Mouse (Mus musculus): ENCODE data around the gene Fam72a.

Gene Fam72a

DNA sequence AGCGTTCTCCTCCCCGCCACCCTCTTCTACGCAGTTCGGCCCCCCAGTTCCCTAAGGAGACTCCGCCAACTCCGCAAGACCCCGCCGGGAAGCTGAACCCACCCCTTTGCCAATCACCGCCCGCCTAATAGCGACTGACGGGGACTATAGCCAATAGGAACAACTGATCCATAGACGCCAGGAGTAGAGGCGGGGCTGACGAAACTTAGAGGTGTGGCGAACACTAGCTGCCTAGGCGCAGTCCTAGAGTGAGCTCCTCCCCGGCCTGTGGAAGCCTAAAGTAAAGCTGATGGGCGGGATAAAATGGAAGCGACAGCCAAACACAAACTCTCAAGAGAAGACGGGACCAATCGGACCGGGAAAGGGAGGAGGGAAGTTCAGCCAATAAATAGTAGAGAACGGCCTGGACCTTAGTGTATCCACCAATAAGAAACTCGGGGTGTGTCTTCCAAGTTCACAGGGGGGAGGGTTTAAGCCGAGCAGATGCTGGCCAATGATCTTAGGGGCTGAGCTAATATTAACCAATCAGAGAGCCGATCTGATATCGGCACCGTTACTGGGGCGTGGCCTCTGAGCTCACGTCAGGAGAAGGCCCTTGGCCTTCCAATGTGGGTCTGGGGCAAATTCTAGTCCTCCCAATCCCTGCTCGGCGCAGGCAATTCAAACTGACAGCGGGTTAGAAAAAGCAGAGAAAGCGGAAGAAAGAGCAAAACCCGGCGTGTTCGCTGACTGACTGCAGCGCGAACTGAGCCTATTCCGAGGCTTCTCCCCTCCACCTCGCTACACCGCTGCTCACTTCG, at the start of gene Fam72a, which contains the start of gene Srgap2:
Fam72a (plus strand) TSS at position 623 of the 800 bp plus-strand sequence.
Srgap2 (minus strand) TSS at position 72 of the 800 bp plus-strand sequence.
- in situ Hi-C loops (cut with MboI, MseI), result no loop called here

DNA sequence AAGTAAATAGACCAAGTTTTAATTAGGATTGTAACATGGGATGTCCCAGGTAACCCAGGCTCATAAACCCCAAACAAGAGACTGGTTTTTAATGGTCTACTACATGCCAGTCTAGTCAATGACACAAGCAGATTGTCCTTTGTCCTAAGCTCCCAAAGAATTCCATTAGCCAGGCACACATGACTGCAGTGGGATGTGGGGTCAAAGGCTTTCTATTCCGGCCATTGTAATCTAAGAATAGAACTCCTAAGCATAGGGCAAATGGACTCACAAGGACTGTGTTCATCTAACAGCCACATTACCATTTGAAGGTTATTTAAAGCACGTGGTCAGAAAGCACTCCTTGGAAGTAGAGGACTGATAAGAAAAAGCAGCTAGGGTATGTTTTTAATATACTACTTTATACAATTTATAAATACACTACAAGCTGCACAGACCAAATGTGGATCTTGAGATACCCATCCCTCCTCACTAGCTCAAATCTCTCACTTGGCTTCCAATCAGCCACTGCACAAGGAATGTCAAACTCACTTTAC, 48.9 kb upstream of the Fam72a start:
- in situ Hi-C loops (cut with MboI, MseI), result no loop called here

DNA sequence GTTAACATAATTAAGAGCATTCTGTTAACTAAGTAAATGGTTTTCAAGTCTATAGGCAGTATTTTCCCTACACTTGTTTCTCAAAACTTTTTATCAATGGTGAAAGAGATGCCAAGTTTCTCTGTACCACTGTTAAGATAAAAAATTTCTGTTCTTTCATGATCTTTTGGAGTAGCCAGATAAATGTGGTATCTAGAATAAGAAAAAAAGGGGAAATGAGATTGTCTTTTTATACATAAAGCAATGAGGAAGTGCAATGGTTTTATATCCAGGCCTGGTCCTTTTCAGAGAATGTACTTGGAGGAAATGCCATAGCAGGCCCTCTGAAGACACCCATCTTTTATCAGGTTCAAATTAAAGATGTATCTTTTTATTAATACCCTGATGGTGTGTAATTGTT, 46.3 kb upstream of the Fam72a start:
- in situ Hi-C loops (cut with MboI, MseI), result no loop called here

DNA sequence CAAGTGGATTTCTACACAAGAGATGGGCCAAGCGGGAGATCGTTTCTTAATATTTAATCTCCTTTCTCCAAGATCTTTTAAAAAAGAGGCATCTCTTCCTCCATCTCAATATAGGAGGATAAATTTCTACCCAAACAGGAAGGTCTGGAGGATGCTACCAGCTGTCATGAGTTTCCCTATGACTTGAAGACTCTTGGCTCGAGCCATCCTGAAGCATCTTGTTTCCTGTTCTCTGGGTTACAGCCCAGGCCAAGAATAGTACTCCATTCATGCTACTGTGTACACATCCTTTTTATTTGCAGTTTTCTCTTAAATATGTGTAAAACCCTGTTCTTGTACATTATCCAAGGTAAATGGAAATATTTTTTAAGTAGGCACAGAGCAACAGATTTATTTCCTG, 45.5 kb upstream of the Fam72a start:
- in situ Hi-C loops (cut with MboI, MseI), result no loop called here

DNA sequence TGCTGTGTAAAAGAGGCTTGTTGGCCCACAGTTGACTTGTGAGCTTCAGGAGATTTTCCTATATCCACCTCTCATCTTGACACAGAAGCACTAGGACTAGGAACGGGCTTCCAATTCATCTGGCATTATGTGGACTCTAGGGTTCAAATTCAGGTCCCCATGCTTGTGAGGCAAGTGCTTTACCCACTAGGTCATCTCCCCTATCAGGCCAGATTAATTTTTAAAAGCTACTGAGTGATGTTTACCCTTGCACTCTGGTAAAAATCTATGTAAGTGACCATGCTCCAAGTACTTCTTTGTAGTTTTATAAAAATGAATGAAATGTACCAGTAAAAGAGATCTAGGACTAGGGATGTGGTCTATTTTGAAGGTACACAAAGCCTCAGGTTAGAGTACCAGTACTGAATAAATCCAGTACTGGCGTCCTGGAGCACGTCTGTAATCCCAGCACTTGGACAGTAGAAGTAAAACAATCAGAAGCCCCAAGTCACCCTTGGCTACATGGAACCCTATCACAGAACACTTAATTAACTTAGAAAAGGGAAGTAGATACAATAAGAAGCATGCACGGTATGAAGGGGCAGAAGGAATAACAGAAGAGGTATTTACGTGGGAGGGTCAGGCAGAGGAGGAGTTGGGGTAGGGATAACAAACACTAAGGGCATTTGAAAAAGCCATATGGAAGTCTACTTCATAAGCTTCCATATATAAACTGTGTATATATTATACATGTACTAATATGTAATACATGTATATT, 41.4 kb upstream of the Fam72a start:
- in situ Hi-C loops (cut with MboI, MseI), result no loop called here

DNA sequence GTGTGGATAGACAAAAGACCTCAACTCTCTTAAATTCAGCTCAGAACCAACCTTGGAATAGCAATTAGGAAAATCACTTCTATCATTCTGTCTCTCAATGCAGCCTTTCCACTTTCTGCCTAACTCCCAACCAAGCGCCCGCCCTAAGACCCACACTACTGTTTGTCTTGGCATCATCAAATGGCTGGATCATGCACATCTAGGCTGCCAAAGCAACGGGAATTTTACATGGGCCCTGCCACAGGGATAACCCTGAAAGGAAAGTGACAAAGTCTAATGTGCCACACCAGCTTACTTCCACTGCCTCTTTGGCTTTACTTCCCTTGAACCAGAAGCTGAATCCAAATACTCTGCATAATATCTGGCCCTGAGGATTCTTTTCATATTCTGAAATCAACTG, 38.4 kb upstream of the Fam72a start:
- in situ Hi-C loops (cut with MboI, MseI), result no loop called here

DNA sequence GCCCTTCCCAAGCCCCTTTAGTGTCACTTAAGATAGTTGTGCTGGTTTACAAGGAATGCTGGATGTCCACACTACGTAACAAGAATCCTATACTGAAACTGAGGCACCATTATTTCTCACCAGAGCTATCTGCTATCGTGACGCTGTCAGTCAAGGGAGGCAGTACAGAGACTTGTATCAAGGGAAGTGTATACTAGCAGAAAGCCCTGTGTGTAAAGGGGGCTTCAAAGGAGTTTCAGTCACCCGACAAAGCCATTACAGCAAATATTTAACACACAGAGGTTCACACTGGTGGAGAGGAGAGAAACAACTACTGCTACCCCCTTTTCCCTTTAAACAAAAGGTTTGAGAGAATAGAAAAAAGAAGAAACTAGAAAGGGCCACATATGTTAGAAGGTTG, 36.1 kb upstream of the Fam72a start:
- in situ Hi-C loops (cut with MboI, MseI), result no loop called here

DNA sequence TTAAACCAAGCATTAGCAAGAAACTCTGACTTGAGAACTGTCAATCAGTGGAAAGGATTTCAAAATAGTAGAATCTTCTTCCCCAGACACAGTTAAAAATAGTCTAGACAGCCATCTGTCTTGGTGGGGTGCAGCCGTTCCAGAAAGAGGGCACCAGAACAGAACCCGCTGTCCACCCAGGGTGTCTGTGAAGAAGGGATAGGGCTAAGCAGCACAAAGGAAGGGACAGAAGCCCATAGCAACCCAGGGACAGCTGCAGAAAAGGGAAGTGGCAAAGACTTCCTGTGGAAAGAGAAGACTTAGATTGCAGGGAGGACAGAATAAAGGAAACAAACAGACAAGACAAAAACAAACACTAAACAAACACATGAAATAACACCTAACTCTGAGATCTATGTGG, 35.3 kb upstream of the Fam72a start:
- in situ Hi-C loops (cut with MboI, MseI), result no loop called here

DNA sequence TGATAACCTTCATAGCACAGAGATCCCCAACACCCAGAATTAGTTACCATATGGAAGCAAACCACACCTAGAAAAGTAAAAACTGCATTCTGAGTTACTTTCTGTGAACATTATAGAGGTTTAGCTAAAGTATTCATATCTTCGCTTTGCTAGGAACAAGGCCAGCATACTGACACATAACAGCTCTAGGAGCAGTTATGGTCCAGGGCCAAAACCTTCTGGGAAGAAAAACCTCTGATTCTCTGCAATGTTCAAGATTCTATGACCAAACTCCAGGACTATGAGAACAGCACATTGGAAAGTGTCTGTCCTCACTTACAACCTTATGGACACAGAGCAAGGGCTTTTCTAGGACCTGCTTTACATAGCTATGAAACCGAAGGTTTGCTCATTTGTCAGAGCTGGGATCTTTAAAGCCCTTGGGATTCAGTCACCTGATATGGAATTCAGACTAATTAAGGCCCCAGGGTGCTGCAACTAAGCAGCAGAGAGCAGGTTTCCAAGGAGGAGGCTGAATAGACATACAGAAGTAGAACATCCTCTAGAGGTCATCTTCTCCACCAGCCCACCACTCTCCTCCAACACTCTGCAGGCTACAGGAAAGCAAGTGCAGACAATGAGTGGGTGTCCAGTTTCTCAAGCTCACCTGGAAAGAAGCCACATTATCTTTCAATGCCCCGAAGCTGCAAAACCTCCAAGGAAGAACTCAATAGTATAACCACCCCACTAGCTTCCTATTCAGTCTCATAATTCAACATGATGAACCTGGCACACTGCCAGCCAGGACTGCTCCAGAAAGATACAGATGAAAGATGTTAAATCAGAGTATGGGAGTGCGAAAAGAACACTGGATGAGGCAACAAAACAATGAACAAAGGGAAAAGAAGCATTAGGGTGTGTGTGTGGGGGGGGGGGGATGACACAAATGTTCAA, 33.5 kb upstream of the Fam72a start:
- in situ Hi-C loops (cut with MboI, MseI), result no loop called here

DNA sequence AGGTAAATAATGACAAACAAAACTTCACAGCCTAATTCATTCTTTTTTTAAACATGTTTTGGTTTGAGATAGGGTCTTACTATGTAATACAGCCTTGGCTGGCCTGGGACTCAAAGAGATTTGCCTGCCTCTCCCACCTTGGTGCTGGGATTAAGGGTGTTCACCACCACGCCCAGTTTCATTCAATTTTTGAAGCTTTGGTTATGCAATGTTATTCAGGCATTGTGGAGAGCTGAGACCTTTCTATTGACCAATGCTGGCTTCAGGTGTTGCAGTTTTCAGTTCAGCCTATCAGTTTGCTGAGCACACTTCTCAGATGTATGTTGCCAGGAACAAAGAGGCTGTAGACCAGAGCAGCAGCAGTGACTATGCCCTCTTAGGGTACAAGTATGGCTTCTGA, 29.5 kb upstream of the Fam72a start:
- in situ Hi-C loops (cut with MboI, MseI), result no loop called here

DNA sequence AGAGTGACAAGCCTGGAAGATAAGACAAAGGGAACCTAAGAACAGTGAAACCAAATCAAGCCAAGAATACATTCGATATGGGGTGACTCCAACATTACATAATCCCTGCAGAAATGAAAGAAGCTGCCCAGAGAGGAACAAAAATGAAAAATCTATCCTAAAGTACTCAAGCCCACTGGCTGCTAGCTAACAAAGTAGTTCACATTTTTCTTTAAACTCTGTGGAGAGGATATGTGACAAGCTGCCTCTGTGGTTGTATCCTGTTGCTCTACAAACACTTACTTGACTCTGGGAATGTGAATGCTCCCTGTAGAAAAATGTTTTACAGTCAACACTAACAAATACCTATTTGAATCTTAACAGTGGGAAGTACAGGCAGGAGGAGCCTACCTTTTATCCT, 26.0 kb upstream of the Fam72a start:
- in situ Hi-C loops (cut with MboI, MseI), result no loop called here

DNA sequence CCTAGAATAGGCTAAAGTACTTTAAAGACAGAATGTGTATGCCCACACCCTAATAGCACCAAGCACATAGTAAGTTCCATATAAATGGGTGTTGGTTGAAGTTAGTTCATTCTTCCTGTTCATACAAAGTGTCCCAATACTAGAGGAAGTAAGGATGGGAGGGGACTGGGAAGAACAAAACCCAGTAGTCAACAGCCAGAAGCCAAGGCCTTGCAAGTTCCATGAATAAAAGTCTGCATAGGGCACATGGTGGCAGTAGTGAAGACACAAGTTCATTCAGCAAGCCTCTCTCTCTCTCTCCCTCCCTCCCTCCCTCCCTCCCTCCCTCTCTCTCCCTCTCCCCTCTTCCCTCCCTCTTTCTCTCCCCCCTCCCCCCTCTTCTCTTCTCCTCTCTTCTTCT, 16.6 kb upstream of the Fam72a start:
- in situ Hi-C loops (cut with MboI, MseI), result no loop called here

DNA sequence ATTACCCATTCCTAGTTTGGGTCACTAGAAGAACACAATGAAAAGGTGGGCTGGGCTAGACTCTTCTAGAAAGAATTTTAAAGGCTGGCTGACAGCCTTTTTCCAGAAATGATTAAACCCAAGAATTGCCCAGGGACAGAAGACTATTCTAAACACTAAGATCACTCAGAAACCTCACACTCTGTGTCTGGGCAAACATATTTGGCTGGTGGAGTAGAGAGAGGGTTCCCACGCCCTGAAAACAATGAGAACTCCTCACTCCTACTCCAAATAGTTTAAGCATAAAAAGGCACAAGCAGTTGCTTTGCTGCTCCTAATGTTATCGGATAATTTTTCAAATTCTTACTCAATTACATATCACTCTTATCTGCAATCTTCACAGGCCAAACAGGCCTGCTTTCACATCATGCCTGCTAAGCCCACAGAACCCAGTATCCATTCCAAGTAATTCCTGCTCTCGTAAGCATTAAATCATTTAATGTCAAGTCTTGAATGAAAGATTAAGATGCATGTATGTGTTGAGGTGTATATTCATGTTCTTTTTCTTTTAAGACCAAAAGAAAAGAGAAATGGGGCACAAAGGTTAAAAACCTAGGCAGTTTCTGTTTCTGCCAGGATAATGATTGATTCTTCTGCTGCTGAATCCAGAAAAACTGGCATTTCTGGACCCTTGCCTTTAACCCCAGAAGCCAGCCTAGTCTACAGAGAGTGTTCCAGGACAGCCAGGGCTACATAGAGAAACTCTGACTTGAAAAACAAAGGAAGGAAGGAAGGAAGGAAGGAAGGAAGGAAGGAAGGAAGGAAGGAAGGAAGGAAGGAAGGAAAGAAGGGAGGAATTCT, 15.8 kb upstream of the Fam72a start:
- in situ Hi-C loops (cut with MboI, MseI), result no loop called here

DNA sequence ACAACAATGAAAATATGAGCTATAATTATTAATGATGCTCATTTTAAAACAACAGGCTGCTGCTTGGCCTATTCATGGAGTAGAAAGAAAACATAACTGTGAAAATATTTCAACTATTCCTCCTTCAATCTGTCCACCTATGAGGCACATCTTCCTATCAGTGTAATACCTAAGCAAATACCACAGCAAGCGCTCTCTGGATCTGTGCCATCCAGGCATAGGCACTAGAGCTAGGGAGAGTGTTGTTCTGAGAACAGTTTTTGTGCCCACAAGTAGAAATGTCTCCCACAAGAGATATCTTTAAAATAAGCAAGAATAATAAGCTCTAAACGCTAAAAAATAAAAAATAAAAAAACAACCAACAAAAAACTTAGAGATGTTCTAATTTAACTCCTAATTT, 14.6 kb upstream of the Fam72a start:
- in situ Hi-C loops (cut with MboI, MseI), result no loop called here

DNA sequence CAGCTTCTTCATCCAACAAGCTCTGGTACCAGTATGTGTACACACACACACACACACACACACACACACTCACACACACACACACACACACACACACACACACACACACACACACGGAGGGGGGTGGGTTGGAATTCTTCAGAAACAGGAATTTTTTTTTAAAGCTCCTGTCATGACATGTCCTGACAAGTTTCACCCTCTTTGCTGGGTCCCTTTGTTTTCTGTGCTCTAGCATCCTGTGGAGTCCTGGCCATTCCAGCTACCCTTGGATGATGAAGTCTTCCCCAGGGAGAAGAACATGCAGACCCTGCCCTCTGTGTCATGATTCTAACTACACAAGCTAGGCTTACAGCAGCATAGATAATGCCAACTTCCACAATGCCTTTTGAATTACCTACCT, 13.5 kb upstream of the Fam72a start:
- in situ Hi-C loops (cut with MboI, MseI), result no loop called here

DNA sequence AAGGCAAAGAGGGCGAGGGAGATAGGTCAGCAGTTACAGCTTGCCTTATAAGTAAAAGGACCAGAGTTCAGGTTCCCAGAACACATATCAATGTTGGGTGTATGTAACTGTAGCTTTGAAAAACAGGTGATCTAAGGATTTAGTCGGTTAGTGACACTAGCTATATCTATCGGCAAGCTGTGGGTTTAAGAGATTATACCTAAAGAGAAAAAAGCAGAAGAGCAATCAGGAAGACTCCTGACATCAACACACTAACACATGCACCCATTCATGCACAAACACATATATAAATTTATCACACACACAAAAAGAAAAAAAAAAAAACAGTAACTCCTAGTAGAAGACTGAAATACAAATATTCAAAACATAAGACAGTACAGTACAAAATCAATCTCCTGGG, 11.1 kb upstream of the Fam72a start:
- in situ Hi-C loops (cut with MboI, MseI), result no loop called here

DNA sequence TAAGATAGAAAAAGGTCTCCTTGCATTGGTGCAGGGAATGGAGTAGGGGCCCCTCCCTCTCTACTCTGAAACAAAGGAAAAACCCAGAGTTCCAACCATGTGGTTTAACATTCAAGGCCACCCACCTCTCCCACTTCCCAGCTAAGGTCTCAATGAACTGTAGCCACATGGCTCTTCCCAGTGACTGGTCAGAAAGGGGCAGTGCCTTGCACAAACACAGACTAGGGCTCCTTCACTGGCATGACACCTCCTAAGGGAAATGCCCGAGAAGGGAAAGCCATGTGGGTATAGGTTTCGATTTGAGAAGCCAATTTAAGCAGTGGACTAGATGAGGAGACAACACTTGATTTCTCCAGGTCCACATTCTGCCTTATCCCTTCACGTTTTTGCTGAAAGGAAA, 3.9 kb upstream of the Fam72a start:
- in situ Hi-C loops (cut with MboI, MseI), result no loop called here

DNA sequence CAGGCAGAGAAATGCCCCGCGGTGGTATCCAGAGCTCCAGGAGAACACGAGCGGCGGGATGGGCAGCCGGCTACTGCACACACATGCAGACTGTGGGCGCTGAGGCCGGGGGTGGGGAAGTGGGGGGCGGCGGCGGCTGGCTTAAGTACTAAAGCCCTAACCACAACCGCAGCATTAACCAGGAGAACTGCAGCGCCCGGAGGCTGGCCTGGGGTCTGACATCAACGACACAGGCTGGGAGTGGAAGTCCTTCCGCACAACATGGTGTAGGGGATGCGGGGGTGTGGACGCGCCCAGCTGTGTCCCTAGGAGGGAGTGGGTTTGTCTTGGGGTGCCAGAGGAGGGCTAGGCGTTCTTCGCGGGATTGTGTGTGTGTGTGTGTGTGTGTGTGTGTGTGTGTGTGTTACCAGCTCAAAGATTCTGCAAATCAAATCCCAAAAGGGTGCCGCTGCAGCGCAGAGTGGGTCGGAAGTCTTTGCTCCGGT, 2.6 kb upstream of the Fam72a start:
- in situ Hi-C loops (cut with MboI, MseI), result no loop called here

DNA sequence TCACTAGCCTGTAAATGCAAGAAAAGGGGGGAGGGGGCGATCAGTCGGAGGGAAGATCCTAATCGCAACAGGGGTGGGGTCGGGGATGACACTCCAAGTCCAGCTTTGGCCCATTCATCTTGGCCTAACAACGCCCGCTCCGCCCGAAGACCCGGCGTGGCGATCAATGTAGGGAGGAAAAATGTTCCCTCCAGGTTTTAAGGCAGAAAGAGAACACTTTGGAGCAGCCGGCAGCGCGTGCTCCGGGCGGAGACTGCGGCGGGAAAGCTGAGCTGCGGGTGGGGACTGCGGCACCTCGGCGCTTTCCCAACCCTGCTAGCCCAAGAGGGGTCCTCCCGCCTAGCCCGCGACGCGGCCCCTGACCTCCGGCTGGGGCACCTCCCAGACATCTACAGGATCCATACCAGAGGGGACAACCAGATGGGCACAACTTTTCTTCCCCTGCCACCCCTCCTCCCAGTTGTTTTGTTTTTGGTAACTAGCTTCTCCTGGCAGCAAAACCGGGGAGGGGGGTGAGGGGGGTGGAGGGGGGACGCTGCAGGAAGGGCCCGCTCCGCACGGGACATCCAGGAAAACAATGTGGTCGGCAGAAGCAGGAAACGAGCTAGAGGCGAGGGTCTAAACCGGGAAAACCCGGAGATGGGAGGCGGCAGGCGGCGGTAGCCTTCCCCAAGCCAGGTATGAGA, 2.0 kb upstream of the Fam72a start:
- in situ Hi-C loops (cut with MboI, MseI), result no loop called here

Data from T-helper 2 cell (primary cell).